Mouse (Mus musculus): ENCODE results near the gene Mup21. TPM values are rescaled to one million over a fixed set of nuclear protein-coding genes. Genes with fewer than 3 reads are reported as not detected.
"Not testable (repeated sequence)": the region's sequence is repeated elsewhere in the genome, so short reads cannot be mapped to it uniquely, and the experiment has no call there.

Mup21 gene
- total and polyA plus RNA-seq, 3 experiments, result not detected

GRCm38 (mm10) chr4:62177282-62177681 is 26.6 kb upstream of the Mup21 start:
- no peak for TF ChIP-seq JUN (IDR thresholded peaks at IDR 0.05; ENCODE audit: insufficient read depth, low read depth, low read length)
- no peak for TF ChIP-seq MAX (IDR thresholded peaks at IDR 0.05; ENCODE audit: low read length)
- TF ChIP-seq TCF12 (IDR thresholded peaks at IDR 0.05; ENCODE audit: low read depth, low read length), result no peak
- TF ChIP-seq TBP (conservative IDR thresholded peaks at IDR 0.05; ENCODE audit: low read depth, low read length), result no peak
- TF ChIP-seq SMC3 (IDR thresholded peaks at IDR 0.05; ENCODE audit: low read depth, low read length), result peak; percentile 68
- TF ChIP-seq SIN3A (IDR thresholded peaks at IDR 0.05; ENCODE audit: low read length), result no peak
- no peak for TF ChIP-seq NRF1 (IDR thresholded peaks at IDR 0.05; ENCODE audit: low read depth, low read length)
- no peak for TF ChIP-seq POLR2A (IDR thresholded peaks at IDR 0.05; ENCODE audit: low read depth, low read length)
- no peak for TF ChIP-seq ZC3H11A (IDR thresholded peaks at IDR 0.05; ENCODE audit: low read depth, low read length)
- no peak for TF ChIP-seq MAFK (IDR thresholded peaks at IDR 0.05; ENCODE audit: insufficient replicate concordance, low read length)
- peak; percentile 74 for TF ChIP-seq RAD21 (IDR thresholded peaks at IDR 0.05; ENCODE audit: low read depth, low read length)
- no peak for TF ChIP-seq PAX5 (IDR thresholded peaks at IDR 0.05; ENCODE audit: low read length)
- no peak for TF ChIP-seq NELFE (IDR thresholded peaks at IDR 0.05; ENCODE audit: low read depth, low read length)
- TF ChIP-seq ZNF384 (IDR thresholded peaks at IDR 0.05; ENCODE audit: low read depth, low read length), result no peak
- no peak for TF ChIP-seq E2F4 (IDR thresholded peaks at IDR 0.05; ENCODE audit: insufficient replicate concordance, low read depth, low read length)
- no peak for TF ChIP-seq HCFC1 (IDR thresholded peaks at IDR 0.05; ENCODE audit: low read depth, low read length)
- TF ChIP-seq CTCF (conservative IDR thresholded peaks at IDR 0.05 in 1 of 2, IDR thresholded peaks at IDR 0.05 in 1 of 2; ENCODE audit: low read depth in 2 of 2, low read length in 2 of 2), result peak; percentile 86 to 87
- peaks cover 0 to 3% of the 10 kb centered on the region in 2 experiments; a peak in 1 of 4 replicates for H3K4me1 ChIP-seq (ENCODE audit: control insufficient read depth in 1 of 2, insufficient read depth in 2 of 2)
- dilution Hi-C loops (cut with MboI; ENCODE audit: extremely low pct_ligation_motif_present, extremely low pct_unique_long_range_greater_than_20kb, low sequenced_read_pairs) (no loop called here), in situ Hi-C loops (cut with MboI; ENCODE audit: low pct_ligation_motif_present, low pct_unique_long_range_greater_than_20kb, low sequenced_read_pairs) (no loop called here)
- no peak overlapping the region for H3K4me3 ChIP-seq (replicated peaks in 1 of 3; ENCODE audit: low read depth in 2 of 3, low read length in 2 of 3, poor library complexity in 1 of 3)
- no peaks in the 10 kb centered on the region for H3K9me3 ChIP-seq (replicated peaks; ENCODE audit: low read length)
- no peaks in the 10 kb centered on the region for H3K36me3 ChIP-seq (replicated peaks in 1 of 2; ENCODE audit: control insufficient read depth in 1 of 2, insufficient read depth in 1 of 2, low read length in 1 of 2)
- DNase-seq (ENCODE audit: extremely low read depth), result peak; percentile 68
- no peak overlapping the region for H3K27ac ChIP-seq (ENCODE audit: insufficient read depth, low read depth)
- no peak overlapping the region for H3K4me2 ChIP-seq (ENCODE audit: insufficient read depth, low read depth, poor library complexity, severe bottlenecking)
- no peak overlapping the region for H3K9ac ChIP-seq (ENCODE audit: insufficient read depth, low read depth)
- no peaks in the 10 kb centered on the region for H3K79me2 ChIP-seq (replicated peaks; ENCODE audit: control insufficient read depth, extremely low read depth, insufficient read depth, poor library complexity, severe bottlenecking)
- peaks cover 3% of the 10 kb centered on the region for H3K27me3 ChIP-seq (replicated peaks)

GRCm38 (mm10) chr4:62174471-62174870 is 23.8 kb upstream of the Mup21 start:
- Histone ChIP-seq H3K9ac (ENCODE audit: insufficient read depth, low read depth) (no peak overlapping the region), H3K36me3 (replicated peaks in 1 of 2; ENCODE audit: control insufficient read depth in 1 of 2, insufficient read depth in 1 of 2, low read length in 1 of 2) (no peaks in the 10 kb centered on the region), H3K79me2 (replicated peaks; ENCODE audit: control insufficient read depth, extremely low read depth, insufficient read depth, poor library complexity, severe bottlenecking) (no peaks in the 10 kb centered on the region), H3K27ac (ENCODE audit: insufficient read depth, low read depth) (no peak overlapping the region), H3K27me3 (replicated peaks) (peaks cover 3% of the 10 kb centered on the region), H3K4me2 (ENCODE audit: insufficient read depth, low read depth, poor library complexity, severe bottlenecking) (no peak overlapping the region), H3K4me3 (replicated peaks in 1 of 3; ENCODE audit: low read depth in 2 of 3, low read length in 2 of 3, poor library complexity in 1 of 3) (no peak overlapping the region), H3K4me1 (ENCODE audit: control insufficient read depth in 1 of 2, insufficient read depth in 2 of 2) (peaks cover 0 to 3% of the 10 kb centered on the region in 2 experiments; a peak in 1 of 4 replicates), H3K9me3 (replicated peaks; ENCODE audit: low read length) (no peaks in the 10 kb centered on the region)
- in situ Hi-C loops (cut with MboI; ENCODE audit: low pct_ligation_motif_present, low pct_unique_long_range_greater_than_20kb, low sequenced_read_pairs) (no loop called here), dilution Hi-C loops (cut with MboI; ENCODE audit: extremely low pct_ligation_motif_present, extremely low pct_unique_long_range_greater_than_20kb, low sequenced_read_pairs) (no loop called here)
- DNase-seq (ENCODE audit: extremely low read depth), result no peak
- TF ChIP-seq CTCF (conservative IDR thresholded peaks at IDR 0.05 in 1 of 2, IDR thresholded peaks at IDR 0.05 in 1 of 2; ENCODE audit: low read depth in 2 of 2, low read length in 2 of 2) (no peak), PAX5 (IDR thresholded peaks at IDR 0.05; ENCODE audit: low read length) (no peak), ETS1 (conservative IDR thresholded peaks at IDR 0.05; ENCODE audit: low read depth, low read length) (no peak)

- H3K36me3 ChIP-seq (replicated peaks in 1 of 2; ENCODE audit: control insufficient read depth in 1 of 2, insufficient read depth in 1 of 2, low read length in 1 of 2); DNase-seq (ENCODE audit: extremely low read depth); H3K4me3 ChIP-seq (replicated peaks in 1 of 3; ENCODE audit: low read depth in 2 of 3, low read length in 2 of 3, poor library complexity in 1 of 3); H3K79me2 ChIP-seq (replicated peaks; ENCODE audit: control insufficient read depth, extremely low read depth, insufficient read depth, poor library complexity, severe bottlenecking); H3K9me3 ChIP-seq (replicated peaks; ENCODE audit: low read length); H3K27ac ChIP-seq (ENCODE audit: insufficient read depth, low read depth); H3K9ac ChIP-seq (ENCODE audit: insufficient read depth, low read depth); H3K4me1 ChIP-seq (ENCODE audit: control insufficient read depth in 1 of 2, insufficient read depth in 2 of 2); in situ Hi-C loops (cut with MboI; ENCODE audit: low pct_ligation_motif_present, low pct_unique_long_range_greater_than_20kb, low sequenced_read_pairs); dilution Hi-C loops (cut with MboI; ENCODE audit: extremely low pct_ligation_motif_present, extremely low pct_unique_long_range_greater_than_20kb, low sequenced_read_pairs); H3K4me2 ChIP-seq (ENCODE audit: insufficient read depth, low read depth, poor library complexity, severe bottlenecking); H3K27me3 ChIP-seq (replicated peaks): not testable (repeated sequence)
Observed at GRCm38 (mm10) chr4:62167636-62168035, 17.0 kb upstream of the Mup21 start.

Data from CH12.LX (cell line).